Mouse (Mus musculus) embryonic stem cell, embryonic (primary cell): ENCODE data around the gene Trim9.

ENCODE experiments used
- CTCF ChIA-PET, 4 experiments: fragments of 300-600 bp in 2 of 4; fragments of 350-600 bp in 2 of 4; sonication (Branson Sonifier 250); formaldehyde crosslinking; loops; one replicate each; lab custom pipeline; 2022; ENCODE audit warnings: inconsistent platforms in 2 of 4; lab: Charles Lee
- POLR2A ChIA-PET, 4 experiments: fragments of 300-600 bp in 2 of 4; fragments of 350-600 bp in 2 of 4; sonication (Branson Sonifier 250); formaldehyde crosslinking; loops; one replicate each; lab custom pipeline; 2022; ENCODE audit warnings: antibody characterized with exemption in 4 of 4, inconsistent platforms in 1 of 4; lab: Charles Lee

Gene Trim9

DNA sequence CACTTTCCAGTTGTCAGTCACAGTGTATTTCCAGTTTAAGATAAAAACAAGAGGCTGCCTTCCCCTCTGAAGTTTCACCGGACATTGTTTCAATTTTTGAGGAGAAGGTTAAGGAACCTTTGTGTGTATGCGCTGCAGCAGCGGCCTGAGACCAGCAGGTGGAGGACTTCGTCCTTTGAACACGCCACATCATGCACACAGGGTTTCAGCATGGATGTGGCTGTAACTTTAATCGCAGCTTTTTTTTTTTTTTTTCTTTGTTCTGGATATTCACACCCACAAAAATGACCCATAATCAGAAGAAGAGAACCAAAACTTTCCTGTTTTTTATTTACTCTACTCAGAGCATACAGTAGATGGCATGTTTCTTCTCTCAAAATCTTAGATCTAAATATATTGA, 113.0 kb downstream of the Trim9 start:
- ChIA-PET POLR2A (interaction anchor here in 2 of 4 experiments (0.6 to 0.7 kb wide), 3 partner anchors 54 to 672 kb away, joined by 3 to 5 read pairs (median 3); no protein-coding TSS in a partner anchor), CTCF (interaction anchor here in 3 of 4 experiments (0.6 to 1.5 kb wide), 11 partner anchors 8 to 676 kb away, joined by 3 to 7 read pairs (median 4); partner anchors contain the start of genes Map4k5 (in 1 of the 3) and Trim9 (in 1 of the 3))

DNA sequence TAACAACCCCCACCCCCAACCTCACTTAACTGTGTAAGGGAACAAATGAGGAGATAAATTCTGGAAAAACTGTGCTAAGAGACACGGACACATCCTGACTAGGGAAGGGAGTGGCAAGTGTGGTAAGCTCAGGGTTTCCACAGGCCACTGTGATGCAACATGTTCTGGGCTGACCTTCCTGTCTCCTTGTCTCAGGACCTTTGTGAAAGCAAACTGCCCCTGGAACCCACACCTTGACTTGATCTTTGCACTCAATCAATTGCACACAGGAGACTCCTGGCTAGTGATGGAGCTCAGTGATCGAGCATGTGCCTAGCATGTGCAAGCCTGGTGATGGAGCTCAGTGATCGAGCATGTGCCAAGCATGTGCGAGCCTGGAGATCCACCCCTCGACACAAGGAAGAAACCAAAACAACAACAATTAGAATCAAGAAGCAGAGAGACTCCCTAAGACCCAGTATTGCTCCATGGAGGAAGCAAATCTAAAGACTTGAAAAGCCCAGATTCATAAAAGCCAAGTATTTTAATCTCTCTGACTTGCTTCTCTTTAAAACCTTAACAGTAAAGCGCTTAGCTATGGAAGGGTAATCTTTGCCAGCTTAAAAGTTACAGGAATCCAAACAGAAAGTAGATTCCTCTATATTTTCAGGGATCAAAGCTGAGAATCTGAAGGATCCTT, 113.6 kb downstream of the Trim9 start:
- ChIA-PET POLR2A (interaction anchor here in 2 of 4 experiments (0.6 kb wide), 2 partner anchors 53 to 673 kb away, joined by 3 read pairs; no protein-coding TSS in a partner anchor), CTCF (interaction anchor here (0.5 to 1.4 kb wide), 9 partner anchors 57 to 476 kb away, joined by 3 to 7 read pairs (median 4); partner anchors contain the start of gene Map4k5 (in 1 of the 4))

- ChIA-PET CTCF (interaction anchor here in 2 of 4 experiments (0.6 to 1.0 kb wide), 2 partner anchors 46 to 440 kb away, joined by 3 to 6 read pairs; no protein-coding TSS in a partner anchor), POLR2A (no interaction called here)
These were observed 115.3 kb downstream of the Trim9 start for GRCm38 (mm10) chr12:70232020-70232544.

DNA sequence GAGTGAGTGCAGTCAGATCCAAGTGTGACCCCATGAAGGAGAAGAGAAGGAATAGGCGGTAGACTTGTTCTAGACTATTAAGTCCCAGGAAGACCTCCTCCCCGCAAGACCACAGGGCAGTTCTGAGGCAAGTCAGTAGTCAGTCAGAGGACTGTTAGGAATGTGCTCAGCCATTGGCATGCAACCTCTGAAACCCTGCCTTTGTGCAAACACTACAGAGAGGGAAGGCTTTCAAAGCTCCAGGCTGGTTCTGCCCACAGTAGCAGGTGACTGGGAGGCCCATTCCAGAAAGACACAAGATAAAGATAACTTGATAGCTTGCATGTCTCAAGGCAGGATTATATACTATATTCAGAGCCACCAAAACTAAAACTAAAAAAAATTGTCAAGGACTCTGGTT, 116.1 kb downstream of the Trim9 start, which contains the start of gene Pygl:
TSS of gene Pygl (minus strand) at position 195 of the 400 bp plus-strand sequence.
- ChIA-PET CTCF (no interaction called here), POLR2A (no interaction called here)

DNA sequence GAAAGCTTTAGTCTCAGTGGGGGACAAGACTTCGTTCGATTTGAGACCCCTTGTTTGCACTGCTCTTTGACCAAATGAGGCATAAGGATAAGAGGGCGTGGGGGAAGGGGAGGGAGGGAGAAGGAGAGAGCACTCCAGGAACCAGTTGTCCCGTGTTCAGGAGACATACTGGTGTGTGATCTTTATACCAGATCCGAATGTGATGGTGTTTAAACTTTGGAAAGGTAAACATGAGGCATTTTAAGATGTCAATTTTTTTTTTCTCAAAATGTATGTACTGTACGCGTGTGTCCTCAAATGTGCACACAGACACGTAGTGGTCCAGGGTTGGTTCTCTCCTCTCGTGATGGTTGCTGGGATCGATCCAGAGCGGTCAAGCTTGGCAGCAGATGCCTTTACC, 119.3 kb downstream of the Trim9 start:
- ChIA-PET CTCF (no interaction called here), POLR2A (interaction anchor here in 1 of 4 experiments (1.2 kb wide), 1 partner anchor 447 kb away, joined by 4 read pairs; no protein-coding TSS in a partner anchor)

- POLR2A ChIA-PET: interaction anchor here in 3 of 4 experiments (0.6 to 1.1 kb wide), 3 partner anchors 11 to 711 kb away, joined by 3 to 4 read pairs (median 4); no protein-coding TSS in a partner anchor
These were observed 120.1 kb downstream of the Trim9 start for GRCm38 (mm10) chr12:70227121-70227932.

GRCm38 (mm10) chr12:70226655-70227054, 120.8 kb downstream of the Trim9 start:
- CTCF ChIA-PET: interaction anchor here in 1 of 4 experiments (0.7 kb wide), 1 partner anchor 8 kb away, joined by 3 read pairs; no protein-coding TSS in a partner anchor
- POLR2A ChIA-PET: interaction anchor here in 3 of 4 experiments (0.6 to 1.1 kb wide), 4 partner anchors 10 to 712 kb away, joined by 3 to 6 read pairs (median 4); no protein-coding TSS in a partner anchor

More at GRCm38 (mm10) chr12:70227121-70227932, 120.1 kb downstream of the Trim9 start:
- CTCF ChIA-PET: interaction anchor here in 1 of 4 experiments (0.7 kb wide), 1 partner anchor 8 kb away, joined by 3 read pairs; no protein-coding TSS in a partner anchor

GRCm38 (mm10) chr12:70223331-70223730, 124.1 kb downstream of the Trim9 start:
- ChIA-PET POLR2A (no interaction called here), CTCF (no interaction called here)

DNA sequence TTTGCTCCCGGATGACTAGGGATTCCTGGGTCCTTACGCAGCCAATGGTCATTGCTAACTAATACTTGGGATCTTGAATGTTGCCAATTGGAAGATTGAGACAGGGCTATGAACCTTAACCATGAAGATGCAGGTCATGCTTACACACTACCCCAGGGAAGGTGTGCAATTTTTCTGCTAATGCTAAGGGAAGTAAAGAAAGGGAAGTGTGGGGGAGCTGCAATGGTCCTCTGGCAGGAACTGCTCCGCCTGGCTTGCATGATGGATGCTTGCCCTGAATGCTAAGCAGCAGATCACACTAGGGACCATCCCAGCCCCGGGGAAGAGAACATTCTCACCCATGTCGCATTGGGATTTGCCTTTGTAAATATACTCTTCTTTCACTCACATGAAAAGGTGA, 126.0 kb downstream of the Trim9 start:
- ChIA-PET CTCF (interaction anchor here in 1 of 4 experiments (0.6 kb wide), 1 partner anchor 15 kb away, joined by 11 read pairs; no protein-coding TSS in a partner anchor), POLR2A (interaction anchor here in 1 of 4 experiments (0.6 kb wide), 1 partner anchor 92 kb away, joined by 5 read pairs; no protein-coding TSS in a partner anchor)

GRCm38 (mm10) chr12:70218795-70219540, 128.4 kb downstream of the Trim9 start:
- ChIA-PET POLR2A (no interaction called here), CTCF (interaction anchor here in 1 of 4 experiments (0.8 kb wide), 1 partner anchor 9 kb away, joined by 4 read pairs; no protein-coding TSS in a partner anchor)

- POLR2A ChIA-PET: interaction anchor here in 1 of 4 experiments (1.1 kb wide), 1 partner anchor 10 kb away, joined by 3 read pairs; no protein-coding TSS in a partner anchor
These were observed 131.1 kb downstream of the Trim9 start for GRCm38 (mm10) chr12:70216229-70216800.

GRCm38 (mm10) chr12:70214281-70214680, 133.1 kb downstream of the Trim9 start:
- ChIA-PET CTCF (no interaction called here), POLR2A (interaction anchor here in 3 of 4 experiments (0.6 to 1.1 kb wide), 3 partner anchors 13 to 259 kb away, joined by 3 to 4 read pairs (median 3); no protein-coding TSS in a partner anchor)

More at GRCm38 (mm10) chr12:70216229-70216800, 131.1 kb downstream of the Trim9 start:
- CTCF ChIA-PET: no interaction called here

DNA sequence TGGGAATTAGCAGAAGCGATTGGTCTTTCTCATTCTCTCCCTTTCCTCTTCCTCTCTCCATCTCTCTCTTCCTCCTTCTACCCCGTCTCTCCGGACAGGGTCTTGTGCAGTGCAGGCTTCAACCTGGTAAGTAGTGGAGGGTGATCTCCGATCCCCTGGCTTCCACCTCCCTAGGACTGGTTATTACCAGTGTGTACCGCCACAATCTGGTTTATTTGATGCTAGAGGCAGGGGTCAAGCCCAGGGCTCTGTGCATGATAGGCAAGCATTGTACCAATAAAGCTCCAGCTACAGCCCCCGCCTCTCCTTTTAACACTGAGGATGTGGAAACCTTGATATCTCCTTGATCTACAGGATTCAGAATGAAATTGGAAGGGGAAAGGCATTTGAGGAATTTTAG, 133.8 kb downstream of the Trim9 start:
- ChIA-PET CTCF (no interaction called here), POLR2A (interaction anchor here in 2 of 4 experiments (0.6 to 1.1 kb wide), 2 partner anchors 13 to 260 kb away, joined by 3 to 4 read pairs; no protein-coding TSS in a partner anchor)

DNA sequence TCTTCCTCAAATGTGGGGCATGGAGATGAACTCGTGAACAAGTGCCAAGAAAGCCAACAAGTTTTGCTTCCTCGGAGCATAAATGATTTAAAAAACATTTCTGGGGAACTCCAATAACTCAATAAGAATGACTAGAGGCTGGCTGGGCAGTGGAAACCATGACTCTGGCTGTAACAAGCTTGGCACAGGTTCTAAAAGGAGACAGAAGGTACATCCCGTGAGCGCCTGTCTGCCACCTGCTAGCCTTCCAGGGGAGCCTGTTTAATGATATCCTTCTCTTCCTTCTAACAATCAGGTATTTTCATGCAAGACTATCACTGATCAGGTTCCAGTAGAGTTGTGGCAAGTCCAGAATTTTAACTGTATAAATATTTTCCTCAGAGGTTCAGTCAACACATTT, 134.9 kb downstream of the Trim9 start:
- POLR2A ChIA-PET: no interaction called here
- CTCF ChIA-PET: no interaction called here

- ChIA-PET CTCF (no interaction called here), POLR2A (no interaction called here)
These were observed 139.2 kb downstream of the Trim9 start for GRCm38 (mm10) chr12:70208214-70208613.

DNA sequence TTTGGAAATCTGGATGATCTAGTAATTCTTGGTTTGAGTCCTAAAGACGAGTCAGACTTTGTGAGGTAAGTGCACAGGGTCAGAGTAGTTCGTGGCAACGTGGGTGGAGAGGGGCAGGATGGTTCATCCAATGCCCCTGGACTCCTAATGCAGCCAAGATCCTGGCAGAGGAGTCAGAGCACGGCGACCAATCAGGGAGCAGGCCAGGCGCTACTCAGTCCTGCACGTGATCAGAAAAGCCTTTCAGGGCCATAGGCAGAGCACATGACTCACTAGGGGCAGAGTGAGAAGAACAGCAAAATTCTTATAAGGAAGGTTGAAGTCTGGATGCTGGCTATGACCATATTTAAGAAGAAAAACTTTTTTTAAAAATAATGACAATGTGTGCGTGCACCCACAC, 143.0 kb downstream of the Trim9 start:
- POLR2A ChIA-PET: no interaction called here

DNA sequence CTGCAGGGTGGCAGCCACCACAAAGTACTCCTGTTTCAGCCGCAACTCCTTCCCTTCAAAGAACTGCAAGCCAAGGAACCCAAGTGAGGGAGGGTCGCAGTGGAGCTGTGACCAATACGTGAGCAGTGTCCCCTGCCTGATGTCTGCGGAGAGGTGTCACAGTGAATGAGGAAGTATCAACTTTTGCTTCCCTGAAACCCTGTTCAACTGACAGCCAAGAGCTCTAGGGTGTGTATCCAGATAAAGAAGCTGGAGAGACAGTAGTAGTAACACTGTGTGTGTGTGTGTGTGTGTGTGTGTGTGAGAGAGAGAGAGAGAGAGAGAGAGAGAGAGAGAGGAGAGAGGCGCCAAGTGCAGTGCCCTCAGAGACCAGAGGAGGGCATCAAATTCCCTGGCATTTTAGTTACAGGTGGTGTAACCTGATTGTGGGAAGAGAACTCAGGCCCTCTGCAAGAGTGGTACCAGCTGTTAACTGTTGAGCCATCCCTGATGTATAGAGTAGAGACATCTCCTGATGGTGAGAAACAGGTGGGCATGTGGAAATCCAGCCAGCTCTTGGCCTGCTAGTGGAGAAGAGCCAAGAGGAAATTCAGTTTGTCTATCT, 145.4 kb downstream of the Trim9 start:
- ChIA-PET CTCF (no interaction called here), POLR2A (no interaction called here)

More for the DNA sequence above, 143.0 kb downstream of the Trim9 start:
- CTCF ChIA-PET: no interaction called here
